Mouse (Mus musculus) heart, postnatal 0 days (tissue): ENCODE measurements around the gene Sfmbt1.

ENCODE experiments used
- CTCF ChIP-seq: IDR thresholded peaks from 2 replicates; pipeline ENCODE4 v1.5.1; 2016; ENCODE audit warnings: antibody characterized with exemption, control low read depth, low read depth
- EP300 ChIP-seq: IDR thresholded peaks from 2 replicates; pipeline ENCODE4 v1.6.1; 2016; ENCODE audit warnings: antibody characterized with exemption, low read depth

DNA sequence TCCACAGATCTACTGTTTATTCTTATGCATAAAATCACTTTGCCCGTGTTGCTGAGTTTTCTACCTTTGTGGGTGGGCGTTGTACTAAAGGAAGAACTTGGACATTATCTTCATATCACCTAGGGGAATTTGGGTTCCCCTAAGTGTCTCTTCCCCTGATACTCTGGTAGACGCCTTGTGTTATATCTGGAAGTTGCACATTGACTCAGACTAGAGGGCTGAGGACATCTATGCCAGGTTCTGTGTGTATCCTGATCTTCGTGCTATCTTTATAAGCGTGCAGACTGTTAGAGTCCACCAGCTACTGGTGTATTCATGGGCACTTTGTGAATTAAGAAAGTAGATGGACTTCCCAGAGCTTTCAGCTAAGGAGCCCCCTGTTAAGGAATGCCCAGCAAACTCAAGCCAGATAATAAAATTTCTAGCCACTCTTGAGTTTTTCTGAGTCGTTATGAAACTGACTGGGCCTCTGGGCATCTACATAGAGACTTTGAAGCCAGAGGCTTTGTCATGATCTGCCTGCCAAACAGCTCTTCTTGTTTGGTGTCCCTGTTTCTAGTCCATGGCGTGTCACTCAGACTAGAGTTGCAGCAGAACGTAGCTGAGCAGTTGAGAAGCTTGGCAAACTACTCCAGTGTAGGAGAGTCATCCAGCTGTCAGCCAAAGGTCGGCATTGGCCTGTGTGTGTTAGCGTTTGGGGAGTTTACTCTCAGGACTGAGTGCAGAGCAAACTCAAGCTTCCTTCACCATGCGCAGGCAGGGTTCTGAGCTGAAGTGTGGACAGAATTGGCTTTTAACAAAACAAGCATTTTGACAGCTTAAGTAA, 114.2 kb downstream of the Sfmbt1 start:
- TF ChIP-seq CTCF (no peak), EP300 (no peak)
